Mouse (Mus musculus) megakaryocyte, embryonic 14.5 days (primary cell): ENCODE measurements at regions not wholly inside any gene's neighbourhood (a gene's known extent, or its start where the extent isn't known, plus 50 kb on each side); places are given as distances from the start of the nearest gene placed in this dataset.

ENCODE experiments used
- H3K27me3 ChIP-seq: replicated peaks from 2 replicates; pipeline ENCODE3; 2012; ENCODE audit warnings: inconsistent platforms
- H3K36me3 ChIP-seq: replicated peaks from 2 replicates; pipeline ENCODE3; 2012; ENCODE audit warnings: low read length, inconsistent platforms, mixed read lengths
- H3K4me1 ChIP-seq: 2 replicates; pipeline ENCODE4 v1.6.1; 2012; ENCODE audit warnings: inconsistent platforms
- H3K4me3 ChIP-seq: replicated peaks from 2 replicates; pipeline ENCODE3; 2012; ENCODE audit warnings: moderate library complexity, mild to moderate bottlenecking, inconsistent platforms
- H3K9me3 ChIP-seq: 2 replicates; pipeline ENCODE4 v1.6.1; 2012; ENCODE audit warnings: inconsistent platforms
- FLI1 ChIP-seq: IDR thresholded peaks from 2 replicates; pipeline ENCODE4 v1.6.1; 2012; ENCODE audit warnings: low read length, inconsistent platforms, mixed read lengths
- GATA1 ChIP-seq: IDR thresholded peaks from 3 replicates; pipeline ENCODE4 v1.6.1; 2012; ENCODE audit warnings: mixed read lengths, low read length, inconsistent platforms, borderline replicate concordance

DNA sequence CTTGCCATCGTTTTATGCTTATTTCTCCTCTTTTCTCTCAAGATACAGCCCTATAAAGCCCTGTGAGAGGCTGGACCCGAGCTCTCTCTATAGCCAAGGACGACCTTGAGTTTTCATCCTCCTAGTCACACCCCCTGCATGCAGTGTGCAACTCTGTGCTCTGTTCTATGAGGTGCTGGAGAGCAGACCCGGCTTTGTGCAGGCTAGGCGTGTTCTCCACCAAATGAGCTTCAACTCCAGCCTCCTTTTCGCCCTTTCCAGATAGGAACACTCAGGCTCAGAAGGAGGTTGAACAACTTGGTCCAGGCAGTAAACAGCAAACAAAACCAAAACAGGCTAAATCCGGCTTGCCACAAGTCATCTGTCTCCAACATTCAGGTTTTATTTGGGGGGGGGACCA lies 67.8 kb upstream of the Acbd6 start:
- Histone ChIP-seq H3K4me3 (no peak overlapping the region), H3K27me3 (peaks cover 4% of the 10 kb centered on the region), H3K36me3 (no peaks in the 10 kb centered on the region), H3K4me1 (peaks cover 25% of the 10 kb centered on the region), H3K9me3 (no peaks in the 10 kb centered on the region)
- TF ChIP-seq FLI1 = no peak
- no peak for TF ChIP-seq GATA1

DNA sequence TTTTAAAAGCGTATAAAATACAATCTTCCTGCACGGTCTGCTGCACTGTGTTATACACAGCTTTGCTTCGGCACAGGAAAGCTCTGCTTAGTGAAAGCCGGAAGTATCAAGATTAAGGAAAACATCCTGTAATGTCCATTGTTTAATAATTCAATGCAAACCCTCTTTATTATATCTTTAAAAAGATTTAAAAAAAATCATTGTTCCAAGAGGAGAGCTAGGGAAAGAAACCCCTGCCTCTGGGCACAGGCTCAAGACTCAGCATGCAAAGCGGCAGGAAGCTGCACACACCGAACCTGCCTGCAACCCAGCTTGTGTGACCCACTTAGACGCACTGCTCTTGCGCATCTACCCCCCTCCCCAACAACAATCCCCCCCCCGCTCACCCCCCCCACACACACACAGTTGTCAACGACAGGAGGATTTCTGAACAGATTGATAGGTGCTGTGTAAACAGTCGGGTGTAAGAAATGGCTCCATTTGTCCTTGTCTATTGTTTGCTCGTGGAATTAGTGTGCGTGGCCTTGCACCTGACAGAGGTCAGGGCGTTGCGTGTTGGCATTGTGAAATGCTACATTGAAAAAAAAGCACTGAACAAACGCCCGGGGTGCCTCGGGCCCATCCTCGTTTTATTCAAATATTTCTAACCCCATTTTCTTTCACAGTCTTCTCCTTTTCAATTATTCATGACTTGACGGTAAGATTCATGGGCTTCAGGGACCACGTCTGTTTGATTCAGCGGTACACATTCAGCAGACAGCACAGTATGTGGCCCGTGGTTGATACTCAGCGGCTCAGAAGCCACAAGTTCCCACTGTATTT lies 66.5 kb upstream of the Acbd6 start:
- Histone ChIP-seq H3K4me3 (no peak overlapping the region), H3K9me3 (no peaks in the 10 kb centered on the region), H3K4me1 (peaks cover 28% of the 10 kb centered on the region), H3K36me3 (no peaks in the 10 kb centered on the region), H3K27me3 (peaks cover 4% of the 10 kb centered on the region)
- no peak for TF ChIP-seq FLI1

DNA sequence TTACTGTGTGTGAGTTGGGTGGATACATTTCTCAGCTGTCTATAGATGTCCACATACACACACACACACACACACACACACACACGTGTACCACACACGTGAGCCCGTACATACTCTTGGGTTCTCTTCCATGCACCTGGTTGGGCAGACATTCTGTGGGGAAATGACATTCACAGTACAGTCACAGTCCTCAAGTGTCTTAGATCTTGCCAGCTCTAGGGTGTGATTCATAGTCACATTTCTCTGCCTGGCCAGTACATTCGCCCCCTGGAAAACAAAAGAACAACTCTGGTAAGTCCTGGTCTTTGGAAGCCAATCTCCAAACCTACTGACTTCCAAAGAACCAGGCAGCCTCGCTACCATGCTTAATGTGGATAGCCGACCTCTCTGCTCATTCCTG lies 64.6 kb upstream of the Acbd6 start:
- H3K36me3 ChIP-seq = no peaks in the 10 kb centered on the region

DNA sequence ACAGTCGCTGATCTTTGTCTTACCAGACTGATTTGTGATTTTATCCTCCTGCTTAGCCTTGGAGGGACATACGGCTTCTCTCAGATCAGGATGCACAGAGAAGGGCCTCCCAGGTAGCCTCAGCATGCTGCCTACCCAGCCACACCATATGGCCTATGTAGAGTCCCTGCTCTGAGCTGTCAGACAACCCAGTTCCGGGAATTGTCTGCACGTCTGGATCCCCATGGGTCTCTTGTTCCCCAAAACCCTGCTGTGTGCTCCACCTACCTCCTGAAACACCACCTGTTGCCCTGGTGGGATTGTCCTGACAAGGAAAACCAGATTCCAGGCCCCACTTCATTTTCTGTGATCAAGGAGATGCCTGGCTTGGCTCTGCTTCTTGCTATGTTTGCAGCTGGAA lies 64.1 kb upstream of the Acbd6 start:
- peaks cover 34% of the 10 kb centered on the region for H3K4me1 ChIP-seq
- no peak for TF ChIP-seq GATA1
- TF ChIP-seq FLI1 = no peak
- no peaks in the 10 kb centered on the region for H3K36me3 ChIP-seq
- no peaks in the 10 kb centered on the region for H3K9me3 ChIP-seq
- H3K27me3 ChIP-seq = peaks cover 4% of the 10 kb centered on the region
- H3K4me3 ChIP-seq = no peak overlapping the region

More for the DNA sequence above, 64.6 kb upstream of the Acbd6 start:
- no peak overlapping the region for H3K4me3 ChIP-seq
- peaks cover 4% of the 10 kb centered on the region for H3K27me3 ChIP-seq
- TF ChIP-seq GATA1 (no peak), FLI1 (no peak)
- H3K9me3 ChIP-seq = no peaks in the 10 kb centered on the region
- peaks cover 33% of the 10 kb centered on the region for H3K4me1 ChIP-seq

DNA sequence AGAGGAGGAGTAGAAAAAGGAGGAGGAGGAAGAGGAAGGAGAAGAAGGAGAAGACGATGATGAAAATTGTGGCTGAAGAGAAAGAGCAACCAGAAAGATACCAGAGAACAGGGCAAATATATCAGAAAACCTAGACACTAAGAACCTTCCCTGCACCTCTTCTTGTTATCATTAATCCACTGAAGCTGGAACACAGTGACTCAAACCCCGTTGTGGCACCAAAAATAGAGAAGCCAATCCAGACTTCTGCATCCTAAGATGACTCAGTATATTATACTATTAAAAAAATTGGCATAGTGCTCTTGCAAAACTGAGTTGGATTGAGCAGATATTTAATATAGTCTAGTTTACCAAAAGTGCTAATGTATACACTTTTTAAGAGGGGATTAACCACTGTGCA lies 63.6 kb upstream of the Acbd6 start:
- no peak for TF ChIP-seq GATA1
- no peak for TF ChIP-seq FLI1
- H3K4me1 ChIP-seq = peaks cover 34% of the 10 kb centered on the region
- no peak overlapping the region for H3K4me3 ChIP-seq
- H3K9me3 ChIP-seq = no peaks in the 10 kb centered on the region
- peaks cover 4% of the 10 kb centered on the region for H3K27me3 ChIP-seq
- H3K36me3 ChIP-seq = no peaks in the 10 kb centered on the region

DNA sequence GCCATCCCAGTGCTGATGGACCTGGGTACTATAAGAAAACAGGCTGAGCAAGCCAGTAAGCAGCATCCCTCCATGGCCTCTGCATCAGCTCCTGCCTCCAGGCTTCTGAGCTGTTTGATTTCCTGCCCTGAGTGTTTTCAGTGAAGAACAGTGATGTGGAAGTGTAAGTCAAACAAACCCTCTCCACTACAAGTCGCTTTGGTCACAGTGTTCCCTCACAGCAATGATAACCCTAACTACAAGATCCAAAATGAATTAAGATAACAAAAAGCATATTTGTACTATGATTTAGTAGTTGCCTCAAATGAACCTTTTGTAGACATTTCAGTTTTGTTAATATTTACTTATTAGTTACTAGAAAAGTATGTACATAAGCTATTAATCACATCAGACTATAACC lies 58.2 kb upstream of the Acbd6 start:
- H3K4me3 ChIP-seq = no peak overlapping the region
- H3K36me3 ChIP-seq = no peaks in the 10 kb centered on the region
- no peaks in the 10 kb centered on the region for H3K9me3 ChIP-seq
- TF ChIP-seq FLI1 = no peak
- TF ChIP-seq GATA1 = no peak
- H3K27me3 ChIP-seq = no peaks in the 10 kb centered on the region
- peaks cover 16% of the 10 kb centered on the region for H3K4me1 ChIP-seq

DNA sequence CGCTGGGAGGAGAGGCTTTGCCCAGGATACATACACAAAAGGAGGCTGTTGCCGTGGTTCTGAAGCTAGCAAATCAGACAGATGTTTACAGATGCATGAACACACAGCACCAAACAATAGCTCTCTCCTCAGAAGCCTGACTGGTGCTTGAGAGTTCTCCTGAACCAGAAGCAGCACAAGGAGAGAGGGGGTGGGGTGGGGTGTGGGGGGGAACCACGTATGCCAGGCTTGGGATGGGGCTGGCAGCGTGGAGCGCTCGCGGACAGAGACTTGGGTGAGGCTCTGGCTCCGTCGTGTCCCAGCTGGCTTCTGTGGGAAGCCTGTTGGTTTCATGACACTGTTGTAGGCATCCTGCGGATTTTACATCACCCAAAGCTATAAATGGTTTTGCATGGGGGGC lies 55.1 kb upstream of the Acbd6 start:
- H3K27me3 ChIP-seq = no peaks in the 10 kb centered on the region
- TF ChIP-seq FLI1 (no peak), GATA1 (no peak)
- peaks cover 30% of the 10 kb centered on the region for H3K4me1 ChIP-seq
- H3K4me3 ChIP-seq = no peak overlapping the region
- no peaks in the 10 kb centered on the region for H3K36me3 ChIP-seq
- no peaks in the 10 kb centered on the region for H3K9me3 ChIP-seq

DNA sequence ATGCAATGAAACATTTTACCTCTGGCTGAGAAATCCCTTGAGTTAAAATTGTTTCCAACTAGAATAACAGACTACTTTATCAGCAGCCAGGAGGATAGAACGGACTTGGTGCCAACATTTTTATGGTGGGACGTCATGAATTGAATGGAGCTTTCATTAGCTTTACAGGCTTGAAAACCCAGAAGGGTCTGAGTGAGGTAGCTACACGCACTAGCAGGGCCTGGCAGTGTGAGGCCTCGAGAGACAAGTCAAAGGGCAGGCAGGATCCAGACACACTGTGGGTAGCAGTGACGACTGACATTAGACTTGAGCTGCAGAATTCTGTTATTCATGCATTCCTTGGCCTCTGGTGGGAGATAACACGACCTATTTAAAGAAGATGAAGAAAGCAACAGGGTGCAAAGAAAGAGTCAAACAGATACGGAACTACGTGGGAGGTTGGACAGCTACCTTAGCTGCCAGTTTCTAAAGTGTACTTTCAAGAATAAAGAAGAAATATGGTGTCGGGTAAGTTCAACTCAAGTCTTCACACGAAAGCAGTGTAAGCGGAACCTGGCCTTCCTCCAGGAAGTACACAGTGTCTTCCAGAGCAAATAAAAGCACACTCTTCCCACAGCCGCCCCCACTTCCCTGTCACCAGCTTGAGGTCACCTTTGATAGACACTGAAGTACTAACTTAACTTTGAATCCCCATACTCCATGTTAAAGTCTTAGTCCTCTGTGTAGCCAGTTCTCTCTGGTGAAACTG lies 53.2 kb upstream of the Acbd6 start:
- no peak for TF ChIP-seq FLI1
- TF ChIP-seq GATA1 = no peak
- Histone ChIP-seq H3K4me3 (no peak overlapping the region), H3K36me3 (peaks cover 4% of the 10 kb centered on the region), H3K27me3 (no peaks in the 10 kb centered on the region), H3K9me3 (peaks cover 8% of the 10 kb centered on the region), H3K4me1 (peaks cover 25% of the 10 kb centered on the region)

DNA sequence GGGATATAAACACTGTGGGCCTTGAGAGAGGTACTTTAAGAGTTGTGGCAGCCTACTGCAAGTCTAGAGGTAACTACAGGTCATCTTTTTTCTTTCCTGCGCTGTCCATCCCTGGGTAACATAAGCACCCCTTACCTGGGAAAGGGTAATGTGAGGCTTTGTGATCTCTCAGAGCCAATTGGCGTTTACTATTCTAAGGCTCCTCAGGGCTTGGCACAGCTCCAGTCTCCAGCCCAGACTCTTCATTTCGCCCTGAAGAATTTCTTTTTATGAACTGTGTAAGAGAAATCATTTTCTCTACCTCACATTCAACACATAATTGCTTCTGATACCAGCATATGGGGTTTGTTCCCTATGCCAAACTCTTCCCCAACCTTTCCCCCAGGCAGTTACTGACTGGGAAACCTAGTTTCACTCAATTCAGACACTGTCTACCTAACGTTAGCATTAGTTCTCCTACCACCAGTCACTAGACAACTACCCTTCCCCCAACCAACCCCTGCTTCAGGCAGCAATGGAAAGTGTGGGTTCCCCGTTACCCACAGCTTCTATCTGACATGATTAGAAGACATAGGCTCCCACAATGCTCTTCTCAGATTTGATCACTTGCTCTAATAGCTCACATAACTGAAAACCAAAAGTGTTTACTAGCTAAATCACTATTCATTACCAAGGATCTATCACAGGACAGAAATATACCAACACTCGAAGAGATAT lies 52.4 kb upstream of the Acbd6 start:
- peaks cover 30% of the 10 kb centered on the region for H3K4me1 ChIP-seq
- peaks cover 8% of the 10 kb centered on the region for H3K9me3 ChIP-seq
- H3K36me3 ChIP-seq = peaks cover 4% of the 10 kb centered on the region
- H3K27me3 ChIP-seq = no peaks in the 10 kb centered on the region
- TF ChIP-seq GATA1 = no peak
- no peak for TF ChIP-seq FLI1
- no peak overlapping the region for H3K4me3 ChIP-seq
